Mouse (Mus musculus) inflammation-experienced regulatory T-cells, adult 6 months (primary cell): ENCODE data around the gene Jkamp. TPM values are rescaled to one million over a fixed set of nuclear protein-coding genes. Genes with fewer than 3 reads are reported as not detected.
A peak's percentile ranks its signal among the peaks of the same experiment; 100 is the strongest.
"Not testable (repeated sequence)": the region's sequence is repeated elsewhere in the genome, so short reads cannot be mapped to it uniquely, and the experiment has no call there.

ENCODE experiments used
- ATAC-seq: one replicate; pipeline ENCODE4 v1.8.0; 2017
- polyA plus RNA-seq, 3 experiments: library from polyadenylated mRNA; unstranded; fragments of 100-300 nt; shearing (Covaris generic); gene quantifications; one replicate each; pipeline ENCODE4 v1.2.1; 2017

Jkamp gene
- 10 to 100 TPM; 28.6 to 39.8 (median 32.8) TPM for polyA plus RNA-seq

- ATAC-seq: peak; percentile 93
Observed at GRCm38 (mm10) chr12:72085329-72086165, at the start of gene Jkamp, which contains the start of gene L3hypdh. Gene Jkamp (plus strand): TSS chr12:72085589. Gene L3hypdh (minus strand): TSS chr12:72085439.

- no peak for ATAC-seq
Observed at GRCm38 (mm10) chr12:72036097-72036661, 49.2 kb upstream of the Jkamp start.

- no peak for ATAC-seq
Observed at GRCm38 (mm10) chr12:72037049-72037448, 48.3 kb upstream of the Jkamp start.

GRCm38 (mm10) chr12:72038866-72039265 lies 46.5 kb upstream of the Jkamp start:
- ATAC-seq: no peak

- ATAC-seq: no peak
Observed at GRCm38 (mm10) chr12:72039501-72039900, 45.9 kb upstream of the Jkamp start.

GRCm38 (mm10) chr12:72041238-72041637 lies 44.2 kb upstream of the Jkamp start:
- ATAC-seq: no peak

GRCm38 (mm10) chr12:72047513-72047912 lies 37.9 kb upstream of the Jkamp start:
- ATAC-seq: no peak

- ATAC-seq: not testable (repeated sequence)
Observed at GRCm38 (mm10) chr12:72050156-72050555, 35.2 kb upstream of the Jkamp start.

- no peak for ATAC-seq
Observed at GRCm38 (mm10) chr12:72050821-72051220, 34.6 kb upstream of the Jkamp start.

- no peak for ATAC-seq
Observed at GRCm38 (mm10) chr12:72052571-72052970, 32.8 kb upstream of the Jkamp start.

GRCm38 (mm10) chr12:72053303-72053702 lies 32.1 kb upstream of the Jkamp start:
- ATAC-seq: no peak

- no peak for ATAC-seq
Observed at GRCm38 (mm10) chr12:72053851-72054250, 31.5 kb upstream of the Jkamp start.

GRCm38 (mm10) chr12:72057780-72058179 lies 27.6 kb upstream of the Jkamp start:
- no peak for ATAC-seq

GRCm38 (mm10) chr12:72069626-72070326 lies 15.6 kb upstream of the Jkamp start:
- peak; percentile 24 for ATAC-seq

- ATAC-seq: peak; percentile 92
Observed at GRCm38 (mm10) chr12:72070327-72071269, 14.8 kb upstream of the Jkamp start, which contains the start of gene Gpr135. Gene Gpr135 (minus strand): TSS chr12:72071125.

GRCm38 (mm10) chr12:72078248-72078647 lies 7.1 kb upstream of the Jkamp start:
- ATAC-seq: no peak

- no peak for ATAC-seq
Observed at GRCm38 (mm10) chr12:72081961-72082360, 3.4 kb upstream of the Jkamp start.

- ATAC-seq: no peak
Observed at GRCm38 (mm10) chr12:72082370-72082769, 3.0 kb upstream of the Jkamp start.

- no peak for ATAC-seq
Observed at GRCm38 (mm10) chr12:72083265-72083664, 2.1 kb upstream of the Jkamp start.

GRCm38 (mm10) chr12:72084261-72085023 lies 947 bp upstream of the Jkamp start:
- ATAC-seq: peak; percentile 0

- ATAC-seq: peak; percentile 3
Observed at GRCm38 (mm10) chr12:72085024-72085328, 413 bp upstream of the Jkamp start.
